Mouse (Mus musculus) ZHBTc4 (cell line): ENCODE data around the gene Coro1c.
"Not testable (repeated sequence)": the region's sequence is repeated elsewhere in the genome, so short reads cannot be mapped to it uniquely, and the experiment has no call there.

Experiments used
- DNase-seq: peaks from one replicate; pipeline ENCODE4 v3.0.0-alpha.2; 2011; ENCODE audit warnings: low read depth, low spot score

Coro1c gene

DNA sequence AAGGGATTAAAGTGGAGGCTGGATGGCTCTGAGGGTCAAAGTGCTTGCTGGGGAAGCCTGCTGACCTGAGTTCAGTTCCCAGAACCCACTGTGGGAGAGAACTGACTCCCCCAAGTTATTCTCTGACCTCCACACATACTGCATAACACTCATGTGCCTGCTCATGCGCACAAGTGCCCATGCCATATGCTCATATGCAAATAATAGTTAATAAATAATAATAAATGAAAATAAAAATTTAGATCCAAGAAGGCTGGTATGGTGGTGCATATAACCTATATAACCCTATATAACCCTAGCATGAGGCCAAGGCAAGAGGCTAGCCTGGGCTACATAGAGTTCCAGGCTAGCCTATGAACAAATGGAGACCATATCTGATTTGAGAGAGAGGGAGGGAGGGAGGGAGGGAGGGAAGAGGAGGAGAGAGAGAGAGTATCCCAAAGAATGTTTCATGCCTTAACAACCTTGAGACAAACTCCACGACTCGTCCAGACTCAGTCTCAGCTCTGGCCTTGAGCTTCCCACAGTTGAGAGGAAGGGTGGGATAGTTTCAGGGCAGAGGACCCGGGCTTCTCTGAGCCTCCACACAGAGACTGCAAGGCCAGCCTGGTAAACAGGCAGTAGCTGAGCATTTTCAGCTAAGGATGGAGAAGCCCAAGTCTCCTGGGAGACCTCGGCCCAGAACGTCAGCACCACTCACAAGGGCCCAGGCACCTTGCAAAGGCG, 78.8 kb downstream of the Coro1c start:
- no peak for DNase-seq

DNA sequence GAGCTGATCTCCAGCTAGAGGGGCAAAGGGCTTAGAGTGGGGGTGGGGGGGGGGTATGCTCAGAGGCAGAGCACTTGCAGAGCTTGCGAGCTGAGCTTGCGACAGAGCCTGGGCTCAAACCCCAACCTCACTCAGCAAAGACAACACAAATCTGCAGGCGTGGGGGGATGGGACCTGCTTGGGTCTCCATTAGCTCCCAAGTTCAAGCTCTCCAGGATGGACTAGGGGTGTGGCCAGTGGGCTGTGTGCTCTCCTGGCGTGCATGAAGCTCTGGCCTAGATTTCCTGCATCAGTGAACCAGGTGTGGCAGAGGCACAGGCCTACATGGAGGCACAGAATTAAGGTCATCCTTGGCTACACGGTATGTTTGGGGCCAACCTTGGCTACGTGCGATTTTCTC, 80.1 kb downstream of the Coro1c start:
- DNase-seq = no peak

GRCm38 (mm10) chr5:113827991-113828411, 80.6 kb downstream of the Coro1c start:
- DNase-seq = no peak

DNA sequence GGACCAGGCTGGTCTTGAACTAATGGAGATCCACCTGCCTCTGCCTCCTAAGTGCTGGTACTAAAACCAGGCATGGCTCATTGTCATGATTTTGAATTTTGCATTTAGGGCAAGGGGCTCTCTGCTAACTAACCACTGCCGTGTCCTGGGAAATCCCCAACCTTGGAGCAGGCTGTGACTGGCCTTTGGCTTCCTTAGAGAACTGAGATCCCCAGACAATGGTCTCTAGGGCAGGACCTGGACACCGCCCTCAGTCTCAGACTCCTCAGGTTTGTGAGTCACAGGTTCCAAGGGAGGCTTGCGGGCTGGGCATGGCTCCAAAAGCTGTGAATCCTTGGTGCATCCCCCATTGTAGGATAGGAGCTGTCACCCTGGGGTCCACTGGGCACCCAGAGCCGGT, 81.9 kb downstream of the Coro1c start:
- no peak for DNase-seq

DNA sequence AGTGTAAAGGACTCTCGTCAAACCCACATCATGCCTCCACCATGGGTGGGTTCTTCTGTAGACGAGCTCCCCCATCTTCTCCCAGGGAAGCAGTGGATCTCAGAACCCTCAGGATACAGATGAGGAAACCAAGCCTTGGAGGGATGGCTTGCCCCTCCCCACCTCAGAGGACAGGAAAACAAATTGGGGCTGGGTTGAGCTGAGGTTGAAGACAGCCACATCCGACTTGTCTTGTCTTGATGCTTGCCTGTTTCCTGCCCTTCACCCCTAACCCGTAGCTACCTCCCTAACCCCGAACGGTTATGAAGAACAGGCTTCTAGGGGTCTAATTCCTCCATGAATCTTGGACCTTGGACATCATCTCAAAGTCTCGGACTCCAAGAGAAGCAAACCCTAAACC, 83.0 kb downstream of the Coro1c start:
- no peak for DNase-seq

GRCm38 (mm10) chr5:113824228-113824627, 84.3 kb downstream of the Coro1c start:
- no peak for DNase-seq

DNA sequence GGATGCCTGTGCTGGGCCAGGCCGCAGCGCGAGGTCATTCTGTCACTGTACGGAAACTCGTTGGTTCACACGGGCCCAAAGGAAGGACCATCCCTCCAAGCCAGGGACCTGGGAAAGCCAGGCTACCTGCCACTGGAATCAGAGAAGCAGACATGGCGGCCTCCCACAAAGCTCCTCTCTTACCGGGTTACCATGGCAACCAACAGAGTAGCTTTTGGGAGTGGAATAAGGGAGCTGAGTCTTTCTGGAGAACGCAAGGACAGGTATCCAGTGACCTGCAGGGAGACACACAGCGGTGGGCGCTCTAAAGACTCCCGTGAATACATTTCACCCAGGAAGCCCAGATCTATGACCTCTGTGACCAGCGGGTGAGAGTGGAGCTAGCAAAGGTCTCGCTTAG, 90.0 kb downstream of the Coro1c start:
- DNase-seq = peak; percentile 84

- peak; percentile 90 for DNase-seq
Observed at GRCm38 (mm10) chr5:113815638-113816152, 92.9 kb downstream of the Coro1c start.

DNA sequence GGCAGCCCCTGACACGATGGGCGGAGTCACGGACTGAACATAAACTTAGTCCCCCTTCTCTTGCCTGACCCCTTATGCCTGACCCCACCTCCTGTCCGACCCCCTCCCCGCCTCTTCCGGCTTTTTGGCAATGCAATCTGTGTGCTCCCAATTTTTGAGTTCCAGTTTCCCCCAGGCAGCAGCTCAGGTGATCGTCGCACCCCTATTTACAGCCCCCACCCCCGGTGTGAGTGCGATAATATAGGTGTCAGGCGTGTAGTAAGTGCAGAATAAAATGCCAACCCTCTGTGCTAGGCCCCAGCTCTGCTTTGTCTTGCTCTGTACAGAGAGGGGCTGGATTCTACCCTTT, 93.5 kb downstream of the Coro1c start:
- DNase-seq = no peak

GRCm38 (mm10) chr5:113814111-113815040, 94.2 kb downstream of the Coro1c start:
- no peak for DNase-seq

DNA sequence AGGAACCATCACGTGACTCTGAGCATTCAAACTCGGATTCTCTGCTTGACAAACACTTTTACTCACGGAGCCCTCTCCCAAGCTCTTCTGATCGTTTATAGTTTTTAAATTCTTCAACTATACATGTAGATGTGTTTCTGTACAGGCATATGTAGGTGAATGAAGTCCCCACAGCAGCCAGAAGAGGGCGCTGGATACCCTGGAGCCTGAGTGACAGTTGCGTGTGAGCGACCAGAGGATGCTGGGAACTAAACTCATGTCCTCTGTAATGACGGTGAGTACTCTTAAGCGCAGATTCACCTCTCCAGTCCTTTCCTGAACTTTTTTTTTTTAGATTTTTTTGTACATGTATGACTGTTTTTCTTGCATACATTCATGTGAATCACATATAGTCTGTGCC, 95.0 kb downstream of the Coro1c start:
- DNase-seq = peak; percentile 88

GRCm38 (mm10) chr5:113812638-113813037, 95.9 kb downstream of the Coro1c start:
- DNase-seq = no peak

DNA sequence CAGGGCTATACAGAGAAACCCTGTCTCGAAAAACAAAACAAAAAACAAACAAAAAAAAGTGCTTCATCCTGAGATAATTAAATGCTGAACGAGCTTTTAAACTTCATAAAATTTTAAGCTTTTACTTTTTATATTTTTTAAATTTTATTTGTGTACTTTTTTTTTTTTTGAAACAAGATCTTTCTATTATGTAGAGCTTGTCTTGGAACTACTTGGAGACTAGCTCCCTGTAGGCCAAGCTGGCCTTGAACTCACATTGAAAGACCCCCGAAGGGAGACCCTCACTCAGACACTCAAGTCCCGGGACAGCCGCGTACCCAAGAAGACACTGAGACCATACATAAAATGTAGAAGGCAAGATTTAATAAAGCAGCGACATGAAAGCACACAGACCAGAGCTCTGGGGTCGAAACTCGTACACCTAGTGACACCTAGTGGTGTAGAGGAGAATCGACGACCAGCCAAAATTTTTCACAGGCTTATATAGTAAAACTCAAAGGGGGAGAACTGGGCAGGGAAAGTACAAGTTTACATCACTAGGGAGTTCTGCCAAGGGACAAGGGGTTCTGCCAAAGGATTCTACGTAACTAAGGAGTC, 96.6 kb downstream of the Coro1c start:
- not testable (repeated sequence) for DNase-seq

GRCm38 (mm10) chr5:113810111-113810510, 98.4 kb downstream of the Coro1c start:
- no peak for DNase-seq

GRCm38 (mm10) chr5:113808177-113808576, 100.4 kb downstream of the Coro1c start:
- no peak for DNase-seq

- no peak for DNase-seq
Observed at GRCm38 (mm10) chr5:113807712-113808111, 100.8 kb downstream of the Coro1c start.

DNA sequence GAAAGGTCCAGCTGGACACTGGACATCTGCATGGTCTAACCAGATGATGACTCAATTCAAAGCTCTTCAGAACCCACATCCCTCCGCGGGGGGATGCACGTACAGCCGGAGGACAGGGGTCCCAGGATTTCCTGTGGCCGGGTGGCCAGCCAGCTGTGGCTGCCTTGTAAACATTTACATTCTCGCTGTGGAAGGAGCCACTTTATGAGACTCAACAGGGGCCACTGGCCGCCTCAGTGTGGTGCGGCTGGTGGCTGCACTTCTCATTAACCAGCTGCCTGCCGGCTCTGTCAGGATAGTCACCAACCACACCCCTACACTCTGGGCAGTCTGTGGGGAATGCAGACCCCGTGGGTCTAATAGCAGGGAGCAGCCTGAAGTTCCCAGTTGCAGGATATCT, 102.1 kb downstream of the Coro1c start:
- DNase-seq = no peak

DNA sequence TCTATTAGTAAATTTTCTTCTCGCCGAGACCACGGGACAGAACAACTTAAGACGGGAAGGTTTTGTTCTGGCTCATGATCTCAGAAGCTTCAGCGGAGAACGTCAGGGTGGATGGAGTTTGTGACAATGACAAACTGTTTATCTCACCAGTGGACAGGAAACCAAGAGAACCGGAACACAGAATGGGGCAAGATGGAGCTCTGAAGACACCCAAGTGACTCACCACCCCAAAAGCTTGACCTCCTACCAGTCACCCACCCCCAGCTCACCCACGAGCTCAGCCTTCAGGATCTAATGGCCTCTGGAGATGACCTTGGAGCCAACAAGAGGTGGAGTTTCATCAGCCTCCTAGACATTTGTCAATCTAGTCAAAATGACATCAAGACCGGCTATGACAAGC, 103.3 kb downstream of the Coro1c start:
- DNase-seq = no peak

DNA sequence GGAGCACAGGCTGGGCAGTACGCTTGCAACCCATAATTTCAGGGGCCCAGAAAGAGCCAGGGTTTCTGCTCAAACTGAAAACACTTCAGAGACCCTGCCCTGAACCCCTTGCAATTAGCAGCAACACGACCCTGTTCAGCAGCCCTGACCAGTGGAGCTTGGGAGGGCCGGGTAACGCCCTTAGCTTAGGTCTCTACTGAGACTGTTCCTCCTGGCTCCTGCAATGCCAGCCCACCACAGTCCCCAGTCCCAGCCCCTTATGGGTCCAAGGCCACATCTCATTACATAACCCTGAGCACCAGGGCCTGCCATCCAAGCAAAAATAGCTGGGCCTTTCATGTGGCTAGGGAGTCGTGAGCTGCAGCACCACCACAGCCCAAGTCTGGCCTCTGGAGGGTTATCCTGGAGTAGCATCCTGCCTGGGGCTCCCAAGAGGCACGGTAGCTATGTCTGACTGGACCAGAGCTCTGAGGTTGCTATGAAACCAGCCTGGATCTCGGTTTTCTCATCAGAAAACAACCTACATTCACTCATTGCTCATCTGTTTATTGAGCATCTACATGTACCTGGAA, 104.1 kb downstream of the Coro1c start:
- no peak for DNase-seq

GRCm38 (mm10) chr5:113800280-113800679, 108.3 kb downstream of the Coro1c start, which contains the start of gene Tmem119:
Tmem119 (minus strand) TSS chr5:113800516.
- peak; percentile 70 for DNase-seq

DNA sequence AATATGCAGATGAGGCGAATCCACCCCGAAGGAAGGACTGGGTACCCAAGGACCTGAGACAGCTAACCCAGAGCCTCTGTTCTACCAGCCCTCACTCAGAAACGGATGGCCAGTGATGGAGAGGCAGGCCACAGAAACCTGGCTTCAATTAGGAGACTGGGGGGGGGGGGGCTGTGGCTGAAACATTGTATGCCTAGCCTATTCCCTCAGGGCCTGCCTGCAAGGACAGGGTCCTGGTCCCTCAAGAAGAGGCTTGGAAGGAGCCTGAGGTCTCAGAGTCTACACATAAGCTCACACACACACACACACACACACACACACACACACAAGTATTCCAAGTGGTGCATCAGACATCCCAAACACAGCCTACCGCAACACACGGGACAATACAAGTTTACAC, 108.9 kb downstream of the Coro1c start:
- DNase-seq = no peak

DNA sequence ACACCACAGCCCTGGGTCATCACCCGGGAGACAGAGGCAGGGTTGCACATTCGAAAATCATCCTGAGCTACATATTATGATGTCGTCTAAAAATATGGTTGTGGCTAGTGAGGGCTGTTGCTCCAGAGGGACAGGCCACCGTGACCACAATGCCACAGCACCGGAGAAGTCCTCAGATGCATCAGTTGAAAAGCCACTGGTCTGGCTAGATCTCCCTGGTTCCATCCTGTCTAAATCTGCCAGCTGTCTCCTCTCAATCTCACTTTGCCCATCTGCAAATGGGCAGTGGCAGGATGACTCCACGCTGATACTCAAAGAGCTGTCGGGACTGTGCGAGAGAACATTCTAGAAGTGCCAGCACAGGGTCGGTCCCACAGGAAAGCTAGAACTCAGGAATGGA, 110.0 kb downstream of the Coro1c start:
- no peak for DNase-seq
